Mouse (Mus musculus) liver, adult 2 months (tissue): Measurements from ENCODE around the gene Fbxo21.

Experiments used
- CTCF ChIP-seq: fragments of 200-500 bp; IDR thresholded peaks from 2 replicates; pipeline ENCODE4 v1.5.1; 2011; ENCODE audit warnings: low read depth, low read length, control low read depth
- POLR2A ChIP-seq: fragments of 200-500 bp; IDR thresholded peaks from 2 replicates; pipeline ENCODE4 v1.6.1; 2011; ENCODE audit warnings: low read length, control low read depth; ENCODE audit not compliant: insufficient read depth; ENCODE audit errors: extremely low read depth

GRCm38 (mm10) chr5:118017527-118017926 lies 41.0 kb downstream of the Fbxo21 start:
- TF ChIP-seq POLR2A = no peak
- TF ChIP-seq CTCF = no peak
